Mouse (Mus musculus) 3T3-L1 (cell line): ENCODE data around the gene Cdkn1b.
A peak's percentile ranks its signal among the peaks of the same experiment; 100 is the strongest.

Experiments used
- DNase-seq: peaks from one replicate; pipeline ENCODE4 v3.0.0-alpha.2; 2015; ENCODE audit warnings: low read depth, low spot score

Gene Cdkn1b

DNA sequence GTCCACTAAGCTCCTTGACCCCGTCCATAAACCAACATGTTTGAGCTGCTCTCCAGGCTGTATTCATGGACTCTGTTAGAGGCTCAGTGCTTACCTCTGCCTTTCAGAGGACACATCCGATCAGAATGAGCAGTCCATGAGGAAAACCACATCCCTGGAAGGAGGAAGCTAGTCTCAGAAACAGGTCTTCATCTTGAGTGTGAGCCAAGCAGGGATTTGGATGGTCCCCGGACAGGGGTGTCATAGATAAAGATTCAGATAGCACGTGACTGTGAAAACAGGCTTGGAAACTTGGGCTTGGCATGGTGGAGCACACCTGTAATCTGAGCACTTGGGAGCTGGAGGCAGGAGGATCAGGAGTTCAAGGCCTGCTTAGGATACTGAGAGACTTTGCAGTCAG, 9.7 kb downstream of the Cdkn1b start:
- peak; percentile 33 for DNase-seq

DNA sequence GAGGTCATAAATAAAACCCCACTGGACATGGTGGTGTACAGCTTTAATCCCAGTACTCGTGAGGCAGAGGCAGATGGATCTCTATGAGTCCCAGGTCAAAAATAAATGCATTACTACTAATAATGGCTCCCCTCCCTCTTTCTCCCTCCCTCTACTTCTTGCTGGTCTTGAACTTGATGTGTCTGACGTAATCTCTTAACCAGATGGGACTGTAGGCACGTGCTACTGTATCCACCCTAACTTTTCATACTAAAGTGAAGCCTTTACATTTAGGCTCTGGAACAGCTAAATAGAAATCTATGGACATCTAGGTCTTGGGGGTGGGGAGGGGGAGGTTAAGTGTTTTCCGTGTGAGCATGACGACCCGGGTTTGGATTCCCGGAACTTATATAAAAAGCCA, 10.2 kb downstream of the Cdkn1b start:
- no peak for DNase-seq

DNA sequence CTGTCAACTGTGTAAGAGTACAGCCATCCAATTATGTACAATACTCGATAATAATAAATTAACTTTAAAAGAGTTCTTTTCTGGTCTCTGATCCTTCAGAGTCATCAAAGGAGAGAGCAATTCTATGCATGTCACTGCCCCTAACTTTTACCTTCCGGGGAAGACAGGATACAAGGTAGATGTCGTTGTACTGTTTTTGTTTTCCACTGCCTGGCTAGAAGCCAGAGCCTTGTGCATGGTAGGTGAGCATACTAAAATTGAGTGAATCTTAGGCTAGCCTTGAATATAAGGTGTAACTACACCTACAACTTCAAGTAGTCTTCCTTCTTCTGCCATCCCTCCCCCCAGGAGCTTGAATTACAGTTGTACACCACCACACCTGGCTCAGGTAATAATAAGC, 10.9 kb downstream of the Cdkn1b start:
- DNase-seq, result no peak

DNA sequence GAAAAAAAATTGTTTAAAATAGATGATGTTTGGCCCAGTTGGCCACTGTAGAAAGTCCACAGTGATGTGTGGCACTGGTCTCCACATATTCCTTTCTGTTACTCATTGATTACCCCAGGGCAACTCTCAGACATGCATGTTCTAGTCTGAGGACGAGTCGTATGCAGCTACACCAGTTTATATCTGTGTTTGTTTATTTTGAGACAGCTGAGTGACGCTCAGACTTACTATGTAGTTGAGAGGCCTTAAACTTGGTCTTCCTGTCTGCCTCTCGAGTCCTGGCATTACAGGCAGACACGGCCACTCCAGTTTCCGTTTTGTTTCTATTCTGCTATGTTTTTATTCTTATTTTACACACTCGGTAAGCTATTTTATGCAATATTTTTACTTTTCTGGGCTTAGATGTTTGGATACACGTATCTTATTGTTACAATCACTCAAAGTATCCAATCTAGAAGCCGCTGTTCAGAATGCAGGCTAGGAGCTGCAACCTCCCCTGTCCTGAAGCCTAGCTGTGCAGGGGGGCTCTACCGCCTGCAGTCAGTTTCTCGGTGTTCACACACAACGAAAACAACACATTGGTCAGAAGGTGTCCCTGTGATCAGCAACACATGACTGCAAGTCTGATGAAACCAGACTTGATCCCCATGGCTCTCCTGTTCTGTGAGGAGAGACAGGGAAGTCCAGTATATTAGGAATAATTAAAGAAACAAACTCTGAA, 12.4 kb downstream of the Cdkn1b start:
- no peak for DNase-seq

DNA sequence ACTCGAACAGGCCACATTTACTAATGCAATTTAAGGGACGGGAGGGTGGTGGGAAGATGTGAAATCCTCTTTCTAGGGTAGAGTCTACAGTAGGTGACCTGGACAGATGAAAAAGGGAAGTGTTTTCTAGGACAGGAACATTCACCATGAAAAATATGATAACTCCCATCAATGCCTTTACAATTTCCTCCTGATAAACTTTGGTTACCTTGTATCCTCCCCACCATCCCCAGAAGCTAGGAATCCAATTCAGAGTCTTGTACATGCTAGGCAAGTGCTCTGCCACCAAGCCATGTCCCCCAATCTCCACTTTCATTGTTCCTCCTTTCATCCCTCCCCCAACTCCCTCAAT, 13.0 kb downstream of the Cdkn1b start:
- DNase-seq, result no peak

DNA sequence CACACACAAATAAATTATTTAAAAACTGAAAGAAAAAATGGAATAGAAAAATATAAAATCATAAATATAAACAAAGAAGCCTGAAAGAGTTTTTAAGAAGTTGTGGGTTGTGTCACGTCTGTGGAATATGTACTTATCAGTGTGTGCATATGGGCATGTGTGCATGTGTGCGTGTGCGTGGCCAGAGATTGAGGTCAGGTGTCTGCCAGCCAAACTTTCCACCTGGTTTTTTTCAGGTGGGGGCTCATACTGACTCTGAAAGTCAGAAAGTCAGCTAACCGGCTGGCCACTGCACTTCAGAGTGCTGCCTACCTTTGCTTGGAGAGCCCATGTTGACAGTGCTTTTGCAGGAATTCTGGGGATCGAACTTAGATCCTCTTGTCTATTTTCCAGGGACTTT, 14.1 kb downstream of the Cdkn1b start:
- no peak for DNase-seq

DNA sequence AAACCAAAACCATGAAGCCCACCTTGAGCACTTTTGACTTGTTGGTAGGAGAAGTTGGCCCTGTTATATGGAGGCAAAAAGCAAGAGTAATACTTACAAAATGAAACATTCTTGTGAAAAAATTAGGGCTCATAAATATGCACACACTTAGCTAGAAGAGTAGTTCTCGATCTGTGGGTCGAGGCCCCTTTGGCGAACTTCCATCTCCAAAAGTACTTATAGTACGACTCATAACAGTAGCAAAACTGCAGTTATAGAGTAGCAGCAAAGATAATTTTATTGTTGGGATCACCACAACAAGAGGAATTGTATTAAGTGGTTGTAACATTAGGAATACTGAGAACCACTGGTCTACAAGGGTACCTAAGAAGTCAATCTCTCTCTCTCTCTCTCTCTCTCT, 19.6 kb downstream of the Cdkn1b start:
- DNase-seq, result peak; percentile 75

DNA sequence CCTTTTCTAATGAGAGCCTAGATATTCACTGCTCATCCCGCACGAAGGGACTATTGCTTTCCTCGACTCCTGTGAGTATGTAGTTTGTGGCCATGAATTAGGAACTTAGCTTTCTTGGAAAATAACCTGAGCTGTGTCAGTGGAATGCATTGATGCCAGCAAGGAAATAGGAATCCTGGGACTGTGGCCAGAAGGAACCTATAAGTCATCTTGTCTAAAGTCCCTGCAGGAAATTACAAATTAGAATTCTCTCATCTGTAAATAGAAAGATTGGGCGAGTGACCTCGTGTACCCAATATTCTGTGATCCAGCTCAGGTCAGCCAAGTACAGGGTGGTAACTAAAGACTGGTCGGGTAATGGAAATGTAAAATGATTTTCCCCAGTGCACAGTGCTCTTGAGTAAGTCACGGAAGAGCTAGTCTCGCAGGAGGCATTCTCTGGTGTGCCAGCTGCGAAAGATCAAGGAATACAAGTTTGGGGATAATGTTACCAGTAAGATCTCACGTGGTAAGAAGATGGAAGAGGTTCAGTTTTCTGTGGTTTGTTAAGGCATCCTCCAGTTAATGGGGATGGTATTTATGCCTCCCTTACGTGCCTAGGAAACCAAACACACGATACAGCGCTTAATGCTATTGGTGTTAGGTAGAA, 23.7 kb downstream of the Cdkn1b start:
- peak; percentile 93 for DNase-seq

DNA sequence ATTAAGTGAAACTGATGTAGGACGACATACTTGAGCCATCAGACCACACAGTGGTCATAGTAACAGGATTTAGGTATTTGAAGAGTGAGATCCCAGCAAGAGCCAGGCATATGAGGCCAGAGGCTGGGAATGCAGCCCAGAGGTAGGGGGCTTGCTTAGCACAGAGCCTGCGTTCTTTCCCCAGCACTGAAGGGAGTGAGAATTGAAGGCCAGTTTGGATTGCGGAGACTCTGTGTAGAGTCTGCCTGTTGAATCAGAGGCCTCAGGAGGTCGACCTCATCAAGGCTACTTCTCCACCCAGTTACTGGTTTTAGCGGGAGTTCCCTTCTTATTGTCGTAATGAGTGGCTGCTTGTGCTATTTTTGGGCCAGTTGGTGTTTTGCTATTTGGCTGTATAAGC, 25.9 kb downstream of the Cdkn1b start:
- peak; percentile 48 for DNase-seq

DNA sequence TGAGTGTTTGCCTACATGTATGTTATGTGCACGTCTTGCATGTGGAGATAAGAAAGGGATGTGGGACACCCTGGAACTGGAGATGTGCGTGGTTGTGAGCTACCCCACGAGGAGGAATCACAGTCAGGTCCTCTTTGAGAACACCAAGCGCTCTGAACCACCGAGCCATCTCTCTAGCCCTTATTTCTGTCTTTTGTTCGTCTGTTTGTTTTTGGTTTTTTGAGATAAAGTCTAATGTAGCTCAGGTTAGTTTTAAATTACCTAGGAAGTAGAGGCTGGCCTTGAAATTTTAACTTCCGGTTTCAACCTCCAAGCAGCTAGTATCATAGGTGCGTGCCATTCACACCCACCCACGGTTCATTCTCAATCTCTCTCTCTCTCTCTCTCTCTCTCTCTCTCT, 26.7 kb downstream of the Cdkn1b start:
- DNase-seq, result no peak

DNA sequence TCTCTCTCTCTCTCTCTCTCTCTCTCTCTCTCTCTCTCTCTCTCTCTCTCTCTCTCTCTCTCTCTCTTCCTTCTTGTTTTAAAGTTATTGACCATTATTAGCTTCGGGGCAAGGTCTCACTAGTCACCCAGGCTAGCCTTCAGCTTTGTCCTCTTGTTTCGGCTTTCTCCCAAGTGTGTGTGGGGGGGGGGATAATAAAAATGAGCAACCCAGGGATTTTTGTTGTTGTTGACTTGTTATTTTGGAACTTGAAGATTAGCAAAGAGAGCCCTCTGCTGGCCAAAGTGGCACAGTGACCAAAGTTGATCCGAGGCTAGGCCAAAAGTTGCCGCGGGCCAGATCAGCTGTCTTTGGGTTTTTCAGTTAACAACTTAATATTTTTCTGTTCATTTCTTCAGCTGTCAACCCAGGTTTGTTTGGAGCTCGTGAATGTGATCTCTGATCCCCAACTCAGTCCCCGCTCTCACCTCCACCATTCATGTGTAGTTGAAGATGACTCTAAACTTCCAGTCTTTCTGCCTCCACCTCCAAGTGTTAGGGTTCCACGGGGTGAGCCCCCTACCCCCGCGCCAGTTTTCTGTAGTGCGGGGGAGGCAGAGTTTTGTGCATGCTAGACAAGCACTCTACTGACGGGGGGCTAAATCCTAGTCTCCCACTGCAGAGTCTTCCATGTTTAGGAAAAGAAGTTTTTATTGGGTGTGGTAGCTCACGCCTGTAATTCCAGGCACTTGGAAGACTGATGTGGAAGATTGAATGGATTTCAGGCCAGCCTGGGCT, 27.3 kb downstream of the Cdkn1b start:
- peak; percentile 90 for DNase-seq

DNA sequence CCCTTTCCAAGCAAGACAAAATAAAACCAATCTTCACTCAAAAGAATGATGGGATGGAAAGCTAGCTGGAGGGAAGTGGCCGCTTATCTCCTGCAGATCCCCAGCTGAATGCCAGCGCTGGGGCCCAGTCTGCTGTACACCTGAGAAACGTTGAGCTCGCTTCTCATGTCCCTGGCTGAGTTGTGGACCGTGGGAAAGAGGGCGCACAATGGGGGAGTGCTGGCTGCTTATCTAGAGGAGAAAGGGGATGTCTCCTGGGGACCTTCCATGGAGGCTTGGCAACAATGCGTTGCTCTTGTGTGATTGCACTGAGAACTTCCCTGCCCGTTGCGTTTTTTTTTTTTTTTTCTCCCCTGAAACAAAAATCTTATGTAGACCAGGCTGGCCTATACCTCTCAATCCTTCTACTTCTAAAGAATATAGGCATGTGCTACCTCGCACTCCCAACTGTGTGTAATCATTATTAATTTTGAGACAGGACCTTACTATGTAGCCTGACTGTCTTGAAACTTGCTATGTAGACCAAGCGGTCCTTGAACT, 28.4 kb downstream of the Cdkn1b start:
- no peak for DNase-seq

DNA sequence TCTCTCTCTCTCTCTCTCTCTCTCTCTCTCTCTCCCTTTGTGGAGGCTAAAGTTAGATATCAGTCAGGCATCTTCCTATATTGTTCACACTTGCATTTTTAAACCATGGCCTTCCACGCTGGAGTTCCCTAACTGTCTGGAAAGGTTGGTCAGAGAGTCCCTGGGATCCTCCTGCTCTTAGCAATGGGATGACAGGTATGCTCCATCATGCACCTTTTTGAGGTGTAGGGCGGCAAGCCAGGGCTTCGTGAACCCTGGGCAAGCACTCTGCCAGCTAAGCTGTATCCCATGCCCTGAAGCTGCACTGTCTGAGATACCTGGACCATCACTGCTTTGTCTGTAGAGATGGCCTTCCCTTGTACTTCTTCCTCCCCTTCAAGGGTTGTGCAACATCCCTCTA, 29.0 kb downstream of the Cdkn1b start:
- DNase-seq, result no peak

DNA sequence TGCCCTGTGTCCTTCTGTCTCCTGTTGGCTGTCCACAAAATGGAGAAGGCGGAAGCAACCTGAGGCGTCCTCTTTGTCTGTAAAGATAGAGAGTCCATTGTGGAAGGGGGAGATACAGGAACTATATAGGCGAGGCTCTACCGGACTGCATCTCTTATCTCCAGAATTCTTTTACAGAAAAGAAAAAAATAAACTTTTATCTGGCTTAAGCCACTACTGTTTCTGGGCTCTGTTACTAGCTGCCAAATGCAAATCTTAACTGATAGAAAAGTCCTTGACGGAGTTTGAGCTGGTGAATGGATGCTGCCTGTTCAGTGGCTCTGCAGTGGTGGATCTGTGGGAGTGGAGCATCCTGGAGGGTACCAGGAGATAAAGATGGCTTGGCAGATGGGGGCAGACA, 31.2 kb downstream of the Cdkn1b start:
- no peak for DNase-seq

DNA sequence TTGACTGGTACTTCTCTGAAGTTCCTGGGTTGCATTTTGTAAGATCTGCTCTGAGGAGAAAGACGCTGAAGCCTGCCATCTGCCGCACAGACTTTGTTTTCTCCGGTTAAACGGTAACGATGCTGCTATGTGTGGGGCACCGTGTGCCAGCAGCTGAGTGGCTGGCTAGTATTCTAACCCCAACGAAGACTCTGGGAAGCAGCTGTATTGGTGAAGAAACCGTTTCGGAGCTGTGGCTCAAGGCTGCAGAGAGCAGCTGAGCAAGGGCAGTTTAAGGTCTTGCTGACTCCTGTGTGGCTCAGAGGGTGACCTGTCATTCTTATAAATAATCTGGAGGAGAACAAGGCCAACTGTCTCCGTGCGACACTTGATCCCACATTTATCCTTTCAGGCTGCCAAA, 33.8 kb downstream of the Cdkn1b start:
- DNase-seq, result no peak

DNA sequence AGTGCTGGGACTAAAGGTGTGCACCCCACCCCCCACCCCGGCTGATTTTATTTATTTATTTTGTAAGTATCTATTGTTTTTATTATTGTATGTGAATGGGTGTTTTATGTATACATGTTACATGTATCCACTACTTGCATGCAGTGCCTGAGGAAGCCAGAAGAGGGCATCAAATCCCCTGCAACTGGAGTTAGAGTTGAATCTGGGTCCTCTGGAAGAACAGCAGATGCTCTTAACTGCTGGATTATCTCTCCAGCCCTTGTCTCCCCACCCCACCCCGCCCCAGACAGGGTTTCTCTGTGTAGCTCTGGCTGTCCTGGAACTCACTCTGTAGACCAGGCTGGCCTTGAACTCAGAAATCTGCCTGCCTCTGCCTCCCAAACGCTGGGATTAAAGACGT, 36.2 kb downstream of the Cdkn1b start:
- DNase-seq, result no peak

DNA sequence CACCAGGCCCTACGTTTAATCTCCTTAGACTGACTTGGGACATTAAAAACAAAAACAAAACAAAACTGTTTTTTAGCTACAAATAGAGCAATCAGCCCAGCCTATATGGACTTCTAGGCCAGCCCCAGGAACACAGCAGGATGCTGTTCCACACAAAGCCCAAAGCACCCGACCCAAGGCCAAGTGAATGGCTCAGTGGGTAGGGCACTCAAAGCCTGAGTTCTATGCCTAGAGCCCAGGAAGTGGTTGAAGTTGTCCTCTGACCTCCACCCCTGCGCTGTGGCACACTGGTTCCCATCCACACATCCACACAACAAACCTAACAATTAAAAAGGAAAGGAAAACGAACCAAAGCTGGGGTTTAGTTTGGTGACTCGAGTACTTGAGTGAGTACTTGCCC, 41.1 kb downstream of the Cdkn1b start:
- DNase-seq, result no peak

DNA sequence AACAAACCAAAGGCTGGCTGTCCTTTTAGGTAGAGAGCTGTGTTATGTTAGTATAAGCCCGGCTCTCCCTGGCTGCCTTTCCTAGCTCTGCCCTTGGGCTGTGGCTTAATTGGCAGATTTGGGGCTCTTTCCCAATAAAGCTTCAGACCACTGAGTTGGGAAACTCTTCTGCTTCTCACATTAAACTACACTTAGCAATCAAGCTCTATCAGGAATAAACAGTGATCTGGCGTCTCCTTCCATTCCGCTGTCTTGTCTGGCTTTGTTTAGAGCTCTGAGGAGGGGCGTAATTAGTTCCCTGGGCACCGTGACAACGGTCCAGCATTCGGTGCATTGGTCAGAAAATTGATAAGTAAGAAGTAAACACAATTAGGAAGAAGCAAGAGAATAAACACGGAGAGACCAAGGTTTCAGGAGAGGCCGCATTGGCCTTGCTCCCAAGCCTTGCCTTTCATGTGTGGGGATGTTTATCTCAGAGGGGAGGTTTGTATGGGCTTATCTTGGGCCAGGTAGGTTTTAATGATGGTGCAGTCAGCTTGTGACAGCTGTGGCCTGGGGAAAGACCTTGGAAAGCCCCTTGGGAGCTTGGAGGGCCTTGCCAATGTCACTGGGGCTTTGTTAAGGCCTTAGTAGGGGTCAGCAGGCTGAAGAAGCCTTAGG, 41.8 kb downstream of the Cdkn1b start:
- no peak for DNase-seq

DNA sequence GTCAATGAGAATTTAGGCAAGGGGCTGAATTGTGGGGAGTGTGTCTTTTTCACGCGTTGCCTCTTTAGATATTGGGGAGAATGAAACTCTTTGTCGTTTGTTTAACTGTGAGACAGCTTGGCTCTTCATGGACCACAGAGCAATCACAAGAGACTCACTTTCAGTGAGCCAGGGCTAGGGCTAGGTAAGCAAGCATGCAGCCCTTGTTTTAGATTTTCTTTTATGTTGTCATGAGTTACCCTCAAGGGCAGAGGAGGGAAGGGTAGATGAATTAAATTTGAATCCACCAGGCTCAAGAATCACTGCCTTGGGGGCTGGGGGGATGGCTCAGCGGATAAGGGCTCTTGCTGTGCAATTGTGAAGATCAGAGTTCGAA, 42.3 kb downstream of the Cdkn1b start:
- DNase-seq, result no peak

DNA sequence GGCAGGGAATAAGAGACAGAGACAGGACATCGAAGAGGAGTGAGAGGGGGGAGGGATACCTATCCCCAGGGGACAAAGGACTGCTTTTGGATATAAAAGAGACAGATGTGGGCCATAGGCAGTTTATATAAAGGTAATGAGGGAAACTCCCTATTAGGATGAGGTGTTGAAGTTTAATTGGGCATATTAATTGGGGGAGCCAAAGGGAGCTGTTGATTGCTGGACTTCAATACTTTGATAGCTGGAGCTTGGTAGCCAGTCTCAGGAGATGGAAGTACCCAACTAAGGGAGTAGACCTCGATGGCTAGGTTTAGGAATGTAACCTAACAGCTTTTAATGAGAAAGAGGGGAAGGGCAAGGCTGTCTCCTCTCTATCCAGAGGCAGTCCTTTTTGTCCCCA, 43.7 kb downstream of the Cdkn1b start:
- DNase-seq, result no peak

DNA sequence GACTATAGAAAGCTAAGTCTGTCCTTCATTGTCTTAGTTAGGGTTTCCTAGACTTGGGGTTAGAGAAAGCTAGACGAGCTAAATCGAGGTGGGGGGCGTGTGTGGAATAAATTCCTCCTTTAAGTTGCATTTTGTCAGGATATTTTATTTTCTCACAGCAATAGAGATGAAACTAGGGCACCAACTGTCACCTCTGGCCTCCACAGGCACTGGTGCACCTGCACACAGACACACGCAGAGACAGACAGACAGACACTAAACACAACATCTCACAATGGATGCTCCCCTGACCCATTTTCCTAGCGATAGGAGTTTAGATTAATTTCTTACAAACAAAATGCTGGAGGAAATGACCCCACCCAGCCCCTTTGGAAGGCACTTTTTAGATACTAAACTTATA, 46.5 kb downstream of the Cdkn1b start:
- no peak for DNase-seq

DNA sequence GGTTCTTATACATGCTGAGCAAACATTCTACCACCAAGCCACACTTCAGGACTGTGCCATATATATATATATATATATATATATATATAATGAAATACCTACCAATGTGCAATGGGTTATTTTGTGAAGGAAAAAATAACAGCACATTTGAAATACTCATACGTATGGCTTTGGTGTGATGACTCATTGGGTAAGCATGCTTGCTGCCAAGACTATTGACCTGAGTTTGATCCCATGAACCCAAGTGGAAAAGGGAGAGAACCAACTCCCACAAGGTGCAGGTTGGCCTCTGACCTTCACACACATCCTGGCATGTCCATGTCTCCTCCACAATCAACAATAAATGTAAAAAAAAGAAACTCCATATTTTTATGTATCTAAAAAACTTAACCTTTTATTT, 48.1 kb downstream of the Cdkn1b start:
- DNase-seq, result peak; percentile 80
